Mouse (Mus musculus): ENCODE measurements around the gene Tmem8b.

The Tmem8b gene

DNA sequence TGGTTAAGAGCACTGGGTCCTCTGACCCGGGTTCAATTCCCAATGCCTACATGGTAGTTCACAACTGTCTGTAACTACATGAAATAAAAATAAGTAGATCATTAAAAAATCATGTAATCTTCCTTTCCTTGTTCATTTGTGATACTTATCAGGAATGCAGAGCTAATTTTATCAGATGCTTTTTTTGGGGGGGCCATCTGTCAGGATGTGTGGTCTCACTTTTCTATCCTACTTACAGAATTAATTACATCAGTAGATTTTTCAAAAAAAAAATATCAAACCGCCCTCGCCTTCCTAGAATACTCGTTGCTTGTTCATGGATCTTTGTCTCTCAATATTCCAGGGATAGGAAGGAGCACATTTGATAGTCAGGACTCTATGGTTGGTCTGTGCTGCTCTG is 53.4 kb downstream of the Tmem8b start:
- no peak for DNase-seq

DNA sequence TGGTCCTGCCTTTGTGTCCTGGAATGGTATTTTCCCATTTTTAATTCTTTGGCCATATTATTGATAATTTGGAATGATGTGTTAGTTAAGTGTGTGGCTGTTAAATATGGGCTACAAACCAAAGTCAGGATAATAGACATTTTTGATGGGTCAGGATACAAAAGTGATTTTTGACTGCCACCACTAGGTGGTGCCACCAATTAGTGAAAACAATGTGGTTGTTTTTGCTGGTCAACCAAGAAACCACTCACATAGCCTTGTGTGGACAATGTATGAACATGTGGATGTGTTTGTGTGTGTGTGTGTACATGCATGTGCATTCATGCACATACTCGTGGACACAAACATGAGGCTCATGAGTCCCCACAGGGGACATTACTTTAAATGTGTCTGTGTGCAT is 56.0 kb downstream of the Tmem8b start:
- peak; percentile 31 to 66 for DNase-seq

DNA sequence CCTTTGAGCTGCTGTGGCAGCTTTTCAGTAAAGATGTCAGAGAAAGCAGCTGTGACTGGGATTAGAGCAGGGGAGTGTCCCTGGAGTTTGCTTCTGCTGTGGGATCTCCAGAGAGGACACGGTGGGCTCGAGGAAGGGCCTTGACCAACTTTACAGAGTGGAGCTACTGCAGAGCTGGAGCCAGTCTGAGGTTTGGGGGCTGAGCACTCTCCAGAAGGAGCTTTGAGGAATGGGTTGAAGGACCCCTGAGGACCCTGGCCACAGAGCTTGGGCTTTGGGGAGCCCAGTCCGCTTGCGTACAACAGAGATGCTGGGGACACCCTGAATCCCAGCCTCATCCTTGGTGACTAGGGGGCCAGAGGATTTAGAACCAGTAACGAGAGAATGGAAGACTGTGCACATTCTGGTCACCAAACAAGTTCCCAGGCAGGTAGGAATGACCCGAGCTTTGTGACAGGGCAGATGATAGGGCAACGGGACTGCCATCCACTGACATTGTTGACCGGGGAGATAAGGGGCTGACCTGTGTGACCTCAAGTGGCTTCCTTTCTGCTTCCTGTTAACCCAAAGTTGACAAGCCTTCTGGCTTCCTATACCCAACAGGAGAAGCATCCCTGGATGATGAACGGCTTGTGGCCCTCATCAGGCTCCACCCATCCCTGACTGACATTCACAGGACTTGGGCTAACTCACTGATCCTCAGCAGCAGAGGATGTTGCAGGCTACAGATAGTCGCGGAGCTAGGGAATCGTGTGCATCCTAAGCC is 57.6 kb downstream of the Tmem8b start:
- DNase-seq = no peak

DNA sequence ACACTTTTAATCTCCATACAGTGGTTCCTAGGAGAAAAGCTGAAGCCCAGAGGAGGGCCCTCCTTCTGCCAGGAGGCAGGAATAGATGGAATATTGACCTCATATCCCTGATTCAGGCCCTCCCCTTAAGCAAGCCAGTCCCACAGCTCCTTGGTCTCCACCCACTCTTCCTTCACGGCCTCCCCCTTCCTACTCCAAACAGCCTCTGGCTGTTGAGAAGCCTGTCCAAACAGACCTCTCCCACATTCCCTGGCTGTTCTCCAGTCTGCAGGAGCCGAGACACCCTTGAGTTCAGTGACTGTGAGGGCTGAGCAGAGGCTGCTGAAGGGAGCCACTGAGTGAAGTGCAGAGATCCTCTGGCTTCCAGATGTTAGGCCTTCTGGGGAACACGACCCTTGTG is 58.2 kb downstream of the Tmem8b start, which contains the start of gene Hrct1:
Gene Hrct1, plus strand, starts transcription at position 194 of the 400 bp plus-strand sequence.
- peak; percentile 95 to 98 for DNase-seq

DNA sequence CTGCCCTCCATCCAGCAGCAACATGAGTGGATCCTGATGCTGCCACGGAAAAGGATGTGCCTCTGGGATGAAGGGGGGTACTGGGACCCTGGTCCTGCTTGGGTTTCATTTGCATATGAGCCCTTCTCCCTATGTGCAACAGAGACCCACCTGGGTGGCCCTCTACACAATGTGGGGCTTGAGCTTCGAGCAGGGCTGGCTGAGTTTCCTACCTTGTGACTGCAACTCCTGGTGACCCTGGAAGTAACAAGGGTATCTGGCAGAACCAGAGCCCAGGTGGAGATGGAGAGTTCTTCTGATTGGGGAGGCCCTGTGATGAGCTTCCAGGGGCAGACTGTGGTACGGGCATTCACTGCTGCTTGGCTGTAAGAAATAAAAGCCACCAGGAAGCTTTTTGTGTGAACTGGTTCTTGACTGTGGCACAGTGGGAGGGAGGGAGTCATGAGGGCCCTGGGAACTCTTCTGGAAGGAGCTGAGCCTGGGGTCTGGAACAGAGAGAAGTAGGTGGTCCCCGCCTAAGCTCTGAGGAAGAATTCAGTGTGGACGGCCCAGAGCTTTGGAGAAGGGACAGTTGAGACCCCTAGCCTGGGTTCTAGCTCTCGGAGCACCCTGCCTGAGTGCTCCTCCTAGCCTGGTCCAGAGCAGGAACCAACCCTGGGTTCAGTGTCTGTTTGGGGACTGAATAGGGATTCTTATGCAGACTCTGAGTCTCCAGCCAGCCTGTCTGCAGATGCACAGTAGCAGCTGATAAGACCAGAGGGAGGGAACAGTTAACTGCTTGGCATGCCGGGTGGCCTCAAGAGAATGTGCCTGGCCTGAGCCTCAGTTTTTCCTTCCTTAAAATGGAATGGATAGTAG is 59.2 kb downstream of the Tmem8b start:
- no peak for DNase-seq

DNA sequence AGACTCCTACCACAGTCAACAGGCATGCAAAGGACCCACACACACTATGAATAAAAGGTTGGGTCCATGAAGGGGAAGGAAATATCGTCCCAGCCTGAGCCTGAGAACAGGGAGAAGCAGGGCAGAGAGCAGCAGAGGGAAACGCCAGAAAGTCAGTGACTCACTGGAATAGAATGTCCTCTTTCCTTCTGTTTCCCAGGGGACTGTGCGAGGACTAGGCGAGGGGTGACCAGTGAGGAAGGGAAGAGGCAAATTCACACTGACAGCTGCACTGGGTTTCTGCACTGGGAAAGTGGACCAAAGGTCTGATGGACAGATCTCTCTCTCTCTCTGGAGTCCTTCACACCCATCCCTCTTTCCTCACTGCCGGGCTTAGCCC is 59.8 kb downstream of the Tmem8b start:
- peak; percentile 74 to 85 for DNase-seq

DNA sequence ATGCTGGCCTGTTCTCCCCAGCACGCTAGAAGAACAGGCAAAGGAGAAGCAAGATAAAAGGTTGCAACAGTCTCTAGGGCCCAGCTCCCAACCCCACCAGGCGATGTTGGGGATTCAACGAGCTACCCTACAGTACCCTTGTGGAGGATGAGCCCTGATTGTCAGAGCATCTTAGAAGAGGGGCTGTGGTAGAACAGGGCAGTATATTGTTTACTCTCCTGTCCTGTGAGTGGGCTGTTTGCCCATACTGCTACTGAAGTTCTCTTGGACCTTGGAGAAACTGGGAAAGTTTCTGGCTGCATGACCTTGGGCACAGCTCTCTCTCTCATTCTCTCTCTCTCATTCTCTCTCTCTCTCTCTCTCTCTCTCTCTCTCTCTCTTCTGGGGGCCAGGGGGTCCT is 60.4 kb downstream of the Tmem8b start:
- no peak for DNase-seq

DNA sequence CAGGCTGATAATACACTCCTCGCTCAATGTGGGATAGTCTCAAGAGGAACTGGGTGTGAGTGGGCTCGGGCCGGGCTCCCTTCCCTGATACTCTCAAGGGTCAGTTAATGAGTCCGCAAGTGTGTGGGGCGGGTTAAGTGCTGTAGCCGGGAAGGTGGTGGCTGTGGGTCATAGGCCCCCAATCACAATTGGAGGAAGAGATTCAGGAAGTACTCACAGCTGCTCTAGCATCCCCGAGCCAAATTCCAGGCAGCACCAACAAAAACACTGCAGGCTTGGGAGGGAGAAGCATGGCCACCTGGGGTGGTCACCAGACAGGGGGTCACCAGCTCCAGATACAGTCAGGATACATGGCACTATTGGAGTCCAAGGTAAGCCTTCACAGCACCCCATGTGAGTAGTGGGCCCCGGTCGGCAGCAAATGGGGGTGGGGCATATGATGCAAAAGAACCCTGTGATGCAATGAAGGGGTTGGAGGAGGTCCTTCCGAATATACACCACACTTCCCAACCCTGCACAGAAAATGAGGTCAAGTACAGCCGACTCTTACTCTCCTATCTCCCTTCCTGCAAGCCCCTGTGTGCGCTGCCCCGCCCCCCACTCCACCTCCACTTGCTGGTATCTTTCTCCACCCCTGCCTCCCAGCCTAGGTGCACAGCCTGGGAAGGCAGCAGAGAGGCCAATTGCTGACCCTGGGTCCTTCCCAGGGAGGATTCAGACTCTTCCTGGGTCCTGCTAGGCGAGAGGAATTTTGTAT is 61.2 kb downstream of the Tmem8b start, which contains the start of gene Spaar:
Gene Spaar, plus strand, starts transcription at position 241 of the 757 bp plus-strand sequence.
- peak; percentile 87 to 89 for DNase-seq

DNA sequence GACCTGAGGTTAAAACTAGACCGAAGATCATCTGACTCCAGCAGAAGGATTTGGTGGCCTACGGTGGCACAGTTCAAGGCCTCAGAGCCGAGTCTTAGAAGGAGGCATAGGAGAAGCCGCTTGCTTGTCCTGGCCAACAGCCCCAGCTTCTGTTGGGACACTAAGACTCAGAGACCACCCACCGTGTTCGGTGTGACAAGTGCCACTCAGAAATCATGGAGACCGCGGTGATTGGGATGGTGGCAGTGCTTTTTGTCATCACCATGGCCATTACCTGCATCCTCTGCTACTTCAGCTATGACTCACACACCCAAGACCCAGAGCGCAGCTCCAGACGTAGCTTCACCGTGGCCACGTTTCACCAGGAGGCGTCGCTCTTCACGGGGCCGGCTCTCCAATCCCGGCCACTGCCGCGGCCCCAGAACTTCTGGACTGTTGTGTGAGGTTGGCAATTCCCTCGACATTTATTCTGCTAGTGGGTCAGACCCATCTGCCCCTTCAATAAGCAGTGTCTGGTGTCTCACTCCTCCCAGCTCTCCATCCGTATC is 62.1 kb downstream of the Tmem8b start:
- peak; percentile 49 to 64 for DNase-seq

DNA sequence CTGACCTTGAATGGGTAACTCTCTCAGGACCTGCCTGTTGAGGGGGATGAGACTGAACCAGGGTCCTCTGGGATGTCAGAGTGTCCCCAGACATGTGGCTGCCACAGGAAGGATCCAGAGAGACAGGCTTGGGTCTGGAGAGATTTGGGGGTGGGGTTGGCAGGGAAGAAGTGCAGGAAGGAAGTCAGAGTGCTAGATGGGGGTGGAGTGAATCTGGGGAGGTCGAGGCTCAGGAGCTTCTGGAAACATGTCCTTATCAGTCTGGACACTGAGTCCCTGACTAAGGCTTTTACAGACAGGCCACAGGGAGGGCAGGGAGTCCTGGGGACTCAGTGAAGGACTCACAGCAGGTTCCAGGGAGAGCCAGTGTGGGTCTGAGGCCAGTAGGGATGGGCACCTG is 63.4 kb downstream of the Tmem8b start:
- DNase-seq = no peak

DNA sequence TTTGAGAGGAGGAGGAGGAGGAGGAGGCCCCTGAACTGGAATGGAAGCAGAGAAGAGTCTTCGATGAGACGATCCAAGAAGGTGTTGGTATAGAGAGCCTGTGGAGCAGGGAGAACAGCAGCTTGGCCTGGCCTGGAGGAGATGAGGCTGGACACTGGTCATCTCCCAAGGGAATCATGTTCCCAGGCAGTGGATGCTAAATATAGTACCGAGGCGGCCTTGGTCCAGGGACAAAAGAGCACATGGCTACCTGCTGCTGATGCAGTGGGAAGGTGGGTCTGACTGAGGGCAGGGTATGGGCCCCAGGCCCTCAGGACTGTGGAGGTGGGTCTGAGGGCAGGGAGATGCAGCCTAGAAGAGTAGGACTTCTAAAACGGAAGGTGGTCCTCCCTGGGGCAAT is 64.4 kb downstream of the Tmem8b start:
- DNase-seq = no peak

DNA sequence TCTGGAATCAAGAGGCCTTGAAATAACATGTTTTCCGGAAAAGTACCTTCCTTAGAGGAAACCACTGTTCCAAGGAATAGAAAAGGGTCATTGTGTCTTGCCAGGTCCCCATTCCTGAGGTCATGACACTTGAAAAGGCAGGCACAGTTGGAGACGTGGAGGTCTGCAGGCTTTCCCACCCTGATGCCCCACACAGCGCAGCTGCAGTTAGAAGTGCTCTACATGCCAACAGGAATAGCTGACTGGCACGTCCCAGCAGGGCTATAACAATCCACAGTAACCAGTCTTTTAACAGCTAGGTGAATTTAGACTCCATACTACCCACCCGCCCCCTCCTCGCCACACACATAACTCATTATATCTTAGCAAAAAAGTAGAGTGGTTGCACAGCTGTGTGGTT is 68.4 kb downstream of the Tmem8b start:
- no peak for DNase-seq

DNA sequence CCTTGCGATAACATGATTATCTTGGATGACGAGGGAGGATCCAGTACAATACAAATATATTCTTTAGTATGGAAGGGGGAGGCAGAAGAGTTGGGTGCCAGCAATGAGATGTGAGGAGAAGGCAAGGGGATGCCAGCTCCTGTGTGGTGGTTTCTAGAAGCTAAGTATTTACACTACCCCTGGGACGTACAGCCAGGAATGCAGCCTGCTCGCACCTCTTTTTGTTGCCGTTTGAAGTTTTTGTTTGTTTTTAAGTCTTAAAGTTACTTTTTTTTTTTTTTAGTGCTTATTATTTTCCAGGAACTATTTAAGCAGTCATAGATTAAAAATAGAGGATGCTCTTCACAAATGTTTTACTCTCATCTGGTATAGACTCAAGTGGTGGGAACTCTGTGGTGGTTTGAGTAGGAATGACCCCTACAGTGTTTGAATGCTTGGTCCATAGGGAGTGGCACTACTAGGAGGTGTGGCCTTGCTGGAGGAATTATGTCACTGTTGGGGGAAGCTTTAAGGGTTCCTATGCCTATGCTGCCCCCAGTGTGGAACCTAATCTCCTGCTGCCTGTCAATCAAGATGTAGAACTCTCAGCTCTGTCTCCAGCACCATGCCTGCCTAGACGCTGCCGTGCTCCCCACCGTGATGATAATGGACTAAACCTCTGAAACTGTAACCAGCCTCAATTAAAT is 70.4 kb downstream of the Tmem8b start:
- DNase-seq = no peak

DNA sequence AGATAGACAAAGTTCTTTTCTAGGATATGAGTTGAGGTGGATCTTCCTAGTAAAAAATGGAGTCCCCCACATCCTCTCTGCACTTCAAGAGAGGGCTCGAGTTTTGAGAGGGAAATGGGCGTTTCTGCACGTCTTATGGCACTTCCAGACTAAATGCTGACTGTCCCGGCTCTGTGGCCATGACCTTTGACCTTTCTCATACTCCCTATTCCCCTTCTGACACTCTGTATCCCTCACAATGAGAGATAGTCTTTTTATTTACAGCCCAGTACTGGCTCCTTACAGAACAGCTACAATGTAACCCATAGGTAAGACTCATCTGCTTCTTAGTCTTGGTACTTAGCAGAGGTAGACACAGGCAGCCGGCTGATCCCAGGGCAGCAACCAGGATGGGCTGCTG is 72.8 kb downstream of the Tmem8b start:
- DNase-seq = no peak

Measured in lung, adult 18-20 months (tissue).